Mouse (Mus musculus) liver, embryonic 13.5 days (tissue): ENCODE measurements at regions not wholly inside any gene's neighbourhood (a gene's known extent, or its start where the extent isn't known, plus 50 kb on each side); places are given as distances from the start of the nearest gene placed in this dataset.

Experiments
- ATAC-seq: fragments of 200-750 bp; cut with Nextera tagmentation; 2 replicates; pipeline ENCODE4 v1.8.0; 2017; ENCODE audit warnings: low read depth, mild to moderate bottlenecking, moderate number of reproducible peaks, moderate library complexity
- DNase-seq: peaks from one replicate; pipeline ENCODE4 v3.0.0; 2022
- H3K27ac ChIP-seq: fragments of 300-500 bp; sonication (generic); 2 replicates; pipeline ENCODE4 v1.5.1; 2015; ENCODE audit warnings: moderate library complexity, mild to moderate bottlenecking, inconsistent platforms
- H3K27me3 ChIP-seq: fragments of 300-500 bp; sonication (generic); 2 replicates; pipeline ENCODE4 v1.6.1; 2015; ENCODE audit warnings: mild to moderate bottlenecking, inconsistent platforms
- H3K36me3 ChIP-seq: fragments of 300-500 bp; sonication (generic); 2 replicates; pipeline ENCODE4 v1.6.1; 2015; ENCODE audit warnings: mild to moderate bottlenecking, inconsistent platforms
- H3K4me1 ChIP-seq: fragments of 300-500 bp; sonication (generic); replicated peaks from 2 replicates; pipeline ENCODE4 v1.6.1; 2015; ENCODE audit warnings: inconsistent platforms
- H3K4me2 ChIP-seq: fragments of 300-500 bp; sonication (generic); 2 replicates; pipeline ENCODE4 v1.6.1; 2015; ENCODE audit warnings: inconsistent platforms, mild to moderate bottlenecking, moderate library complexity
- H3K4me3 ChIP-seq: fragments of 300-500 bp; sonication (generic); replicated peaks from 2 replicates; pipeline ENCODE4 v1.5.1; 2015; ENCODE audit warnings: mild to moderate bottlenecking, inconsistent platforms
- H3K9ac ChIP-seq: fragments of 300-500 bp; sonication (generic); 2 replicates; pipeline ENCODE4 v1.6.1; 2015; ENCODE audit warnings: mild to moderate bottlenecking, inconsistent platforms
- H3K9me3 ChIP-seq: fragments of 300-500 bp; sonication (generic); replicated peaks from 2 replicates; pipeline ENCODE4 v1.6.1; 2016; ENCODE audit warnings: inconsistent platforms
- WGBS: fragments of 180-500 bp; shearing (Covaris S2); methylation state at CpG from one replicate; pipeline ENCODE4 v1.1.7; 2015; ENCODE audit not compliant: insufficient replicate concordance; 5-methylcytosine and 5-hydroxymethylcytosine counted together

DNA sequence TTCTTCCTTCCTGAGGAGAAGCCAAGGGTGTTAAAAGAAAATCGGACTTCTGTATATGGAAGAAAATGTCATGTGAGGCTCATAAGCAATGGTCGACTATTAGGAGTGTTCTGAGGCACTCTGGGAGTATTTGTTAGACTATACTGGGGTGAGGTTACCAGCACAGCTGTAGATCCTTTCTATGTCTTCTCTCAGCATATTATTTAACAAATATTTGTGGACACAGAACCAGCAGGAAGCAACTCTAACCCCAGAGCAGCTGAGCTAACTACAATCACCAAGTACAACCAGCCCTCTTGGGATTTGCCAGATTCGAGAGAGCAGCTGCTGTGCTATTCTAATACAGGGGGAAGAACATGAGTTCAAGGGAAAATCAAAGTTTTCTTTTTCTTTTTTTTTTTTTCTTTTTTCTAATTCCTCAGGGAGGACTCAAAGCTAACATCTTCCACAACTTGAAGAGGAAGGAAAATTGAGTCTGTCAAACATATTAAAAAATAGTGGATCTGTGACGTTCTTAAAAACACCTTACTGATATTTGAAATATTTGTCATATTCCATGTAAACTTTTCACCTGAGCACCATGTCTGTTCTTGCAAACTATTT lies 933.3 kb upstream of the Cited2 start:
- Histone ChIP-seq H3K9me3 (no peaks in the 10 kb centered on the region), H3K27me3 (no peaks in the 10 kb centered on the region), H3K4me2 (no peak overlapping the region), H3K36me3 (no peaks in the 10 kb centered on the region), H3K4me3 (no peak overlapping the region), H3K9ac (no peak overlapping the region), H3K4me1 (no peaks in the 10 kb centered on the region), H3K27ac (no peak overlapping the region)
- DNase-seq, result no peak
- 61% methylated on average over 4 of the region's 4 CpGs for WGBS
- no peak for ATAC-seq

GRCm38 (mm10) chr10:16803978-16804377 lies 919.0 kb upstream of the Cited2 start:
- H3K9me3 ChIP-seq, result no peaks in the 10 kb centered on the region

DNA sequence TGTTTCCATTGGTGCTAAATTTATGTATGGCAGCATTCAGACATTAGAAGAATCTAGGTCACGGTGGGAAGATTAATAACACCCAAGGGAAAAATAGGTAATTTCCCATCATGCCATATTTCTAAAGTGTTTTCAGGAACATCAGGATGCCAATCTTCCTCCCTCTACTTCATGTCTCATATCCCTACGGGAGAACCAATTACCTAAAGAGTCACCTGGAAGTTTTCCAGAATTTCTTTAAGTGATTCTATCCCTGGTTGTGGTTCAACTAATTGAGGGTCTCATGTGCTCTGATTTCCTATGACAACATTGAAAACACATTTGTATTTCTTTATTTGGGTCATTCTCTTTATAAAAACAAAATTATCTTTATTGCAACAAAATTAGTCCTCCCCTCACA lies 912.3 kb upstream of the Cited2 start:
- Histone ChIP-seq H3K4me2 (no peak overlapping the region), H3K4me1 (no peaks in the 10 kb centered on the region), H3K4me3 (no peak overlapping the region), H3K9ac (no peak overlapping the region), H3K27ac (no peak overlapping the region), H3K9me3 (no peaks in the 10 kb centered on the region), H3K27me3 (no peaks in the 10 kb centered on the region), H3K36me3 (no peaks in the 10 kb centered on the region)
- DNase-seq, result no peak
- no peak for ATAC-seq
- WGBS, result 66% methylated on average over 2 of the region's 2 CpGs

More at GRCm38 (mm10) chr10:16803978-16804377, 919.0 kb upstream of the Cited2 start:
- Histone ChIP-seq H3K36me3 (no peaks in the 10 kb centered on the region), H3K4me2 (no peak overlapping the region), H3K4me1 (no peaks in the 10 kb centered on the region), H3K4me3 (no peak overlapping the region), H3K9ac (no peak overlapping the region), H3K27ac (no peak overlapping the region), H3K27me3 (no peaks in the 10 kb centered on the region)
- no peak for ATAC-seq
- 73% methylated on average over 2 of the region's 2 CpGs for WGBS
- DNase-seq, result no peak

DNA sequence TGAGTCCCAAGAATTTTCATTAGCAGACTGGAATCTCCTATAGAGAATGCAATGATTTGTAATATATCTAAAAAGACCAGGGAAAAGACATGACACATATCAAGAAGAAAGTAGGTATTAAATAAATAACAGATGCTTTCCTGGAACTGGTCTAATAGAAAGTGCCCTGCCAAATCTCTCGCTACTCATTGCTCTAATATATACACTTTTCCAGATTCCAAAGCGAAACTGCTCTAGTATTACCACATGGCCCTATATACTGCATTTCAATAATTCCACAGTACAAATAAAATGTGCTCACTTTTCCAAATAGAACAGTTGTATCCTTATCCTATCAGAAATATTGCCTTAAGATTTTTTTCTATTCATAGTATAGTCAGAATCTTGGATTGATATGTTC lies 909.0 kb upstream of the Cited2 start:
- H3K27me3 ChIP-seq, result no peaks in the 10 kb centered on the region
- WGBS, result 61% methylated on average over 2 of the region's 2 CpGs
- no peak for ATAC-seq

GRCm38 (mm10) chr10:16861534-16861933 lies 861.5 kb upstream of the Cited2 start:
- ATAC-seq (no peak), DNase-seq (no peak)
- Histone ChIP-seq H3K27me3 (no peaks in the 10 kb centered on the region), H3K27ac (no peak overlapping the region), H3K9ac (no peak overlapping the region), H3K4me2 (no peak overlapping the region), H3K4me1 (no peaks in the 10 kb centered on the region), H3K4me3 (no peak overlapping the region), H3K36me3 (no peaks in the 10 kb centered on the region), H3K9me3 (no peaks in the 10 kb centered on the region)
- 52% methylated on average over 1 of the region's 1 CpGs for WGBS

More for the DNA sequence above, 909.0 kb upstream of the Cited2 start:
- DNase-seq, result no peak
- H3K27ac ChIP-seq, result no peak overlapping the region
- no peak overlapping the region for H3K4me3 ChIP-seq
- H3K4me2 ChIP-seq, result no peak overlapping the region
- no peaks in the 10 kb centered on the region for H3K36me3 ChIP-seq
- H3K4me1 ChIP-seq, result no peaks in the 10 kb centered on the region
- H3K9me3 ChIP-seq, result no peaks in the 10 kb centered on the region
- no peak overlapping the region for H3K9ac ChIP-seq

- ATAC-seq (no peak), DNase-seq (no peak)
- H3K4me1 ChIP-seq, result no peaks in the 10 kb centered on the region
- WGBS, result 52% methylated on average over 2 of the region's 2 CpGs
- H3K36me3 ChIP-seq, result no peaks in the 10 kb centered on the region
- H3K27me3 ChIP-seq, result no peaks in the 10 kb centered on the region
- no peak overlapping the region for H3K9ac ChIP-seq
- no peak overlapping the region for H3K4me2 ChIP-seq
- H3K9me3 ChIP-seq, result no peaks in the 10 kb centered on the region
- no peak overlapping the region for H3K27ac ChIP-seq
- H3K4me3 ChIP-seq, result no peak overlapping the region
Observed at GRCm38 (mm10) chr10:16866914-16867313, 856.1 kb upstream of the Cited2 start.

DNA sequence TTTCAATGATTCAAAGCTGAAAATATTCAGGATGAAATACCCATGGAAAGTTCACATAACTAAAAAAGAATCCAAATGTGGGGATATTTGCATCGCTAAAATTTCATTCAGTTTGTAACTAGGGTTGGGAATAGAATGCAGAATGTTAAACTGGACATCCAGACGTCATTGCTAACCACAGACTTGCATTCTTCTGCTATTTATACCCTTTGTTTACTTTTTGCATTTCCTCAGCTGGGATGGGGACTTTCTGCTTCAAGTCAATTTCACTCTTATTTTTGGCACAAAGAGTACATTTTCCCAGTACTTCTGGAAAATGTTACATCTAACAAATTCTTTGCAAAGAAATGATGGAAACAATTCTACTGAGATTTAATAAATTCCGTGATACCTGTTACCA lies 848.9 kb upstream of the Cited2 start:
- WGBS, result 33% methylated on average over 3 of the region's 3 CpGs
- Histone ChIP-seq H3K36me3 (no peaks in the 10 kb centered on the region), H3K9me3 (no peaks in the 10 kb centered on the region), H3K9ac (no peak overlapping the region), H3K4me3 (no peak overlapping the region), H3K27ac (no peak overlapping the region), H3K27me3 (no peaks in the 10 kb centered on the region), H3K4me1 (no peaks in the 10 kb centered on the region), H3K4me2 (no peak overlapping the region)
- ATAC-seq (no peak), DNase-seq (no peak)

- DNase-seq (no peak), ATAC-seq (no peak)
- Histone ChIP-seq H3K9ac (no peak overlapping the region), H3K4me3 (no peak overlapping the region), H3K27me3 (no peaks in the 10 kb centered on the region), H3K27ac (no peak overlapping the region), H3K4me2 (no peak overlapping the region), H3K4me1 (no peaks in the 10 kb centered on the region), H3K36me3 (no peaks in the 10 kb centered on the region), H3K9me3 (no peaks in the 10 kb centered on the region)
Observed at GRCm38 (mm10) chr10:16878197-16878596, 844.8 kb upstream of the Cited2 start.

GRCm38 (mm10) chr10:16893316-16893715 lies 829.7 kb upstream of the Cited2 start:
- Histone ChIP-seq H3K27me3 (no peaks in the 10 kb centered on the region), H3K4me1 (no peaks in the 10 kb centered on the region), H3K9ac (no peak overlapping the region), H3K4me2 (no peak overlapping the region), H3K27ac (no peak overlapping the region), H3K36me3 (no peaks in the 10 kb centered on the region), H3K4me3 (no peak overlapping the region), H3K9me3 (no peaks in the 10 kb centered on the region)
- DNase-seq, result no peak
- ATAC-seq, result no peak

DNA sequence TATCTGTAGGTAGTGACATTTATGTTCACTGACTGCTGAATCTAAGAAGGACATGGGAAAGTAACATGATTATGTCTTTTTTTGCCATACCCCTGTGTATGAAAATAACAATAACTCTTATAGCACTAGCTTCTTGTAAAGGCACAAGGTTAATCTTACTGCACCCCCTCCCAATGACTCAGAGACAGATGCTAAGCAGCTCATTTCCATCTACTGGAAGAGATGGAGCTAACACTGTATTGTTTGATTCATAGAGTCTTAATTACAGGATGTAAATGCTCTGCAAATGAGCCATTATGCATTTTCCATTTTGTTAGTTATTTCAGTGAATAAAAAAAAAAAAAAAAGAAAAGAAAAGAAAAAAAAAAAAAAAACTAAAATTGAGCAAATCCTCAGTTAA lies 827.7 kb upstream of the Cited2 start:
- no peak for DNase-seq
- H3K9ac ChIP-seq, result no peak overlapping the region
- no peaks in the 10 kb centered on the region for H3K27me3 ChIP-seq
- no peak overlapping the region for H3K4me2 ChIP-seq
- no peak overlapping the region for H3K27ac ChIP-seq
- H3K36me3 ChIP-seq, result no peaks in the 10 kb centered on the region
- ATAC-seq, result no peak
- no peaks in the 10 kb centered on the region for H3K4me1 ChIP-seq
- H3K4me3 ChIP-seq, result no peak overlapping the region
- no peaks in the 10 kb centered on the region for H3K9me3 ChIP-seq

DNA sequence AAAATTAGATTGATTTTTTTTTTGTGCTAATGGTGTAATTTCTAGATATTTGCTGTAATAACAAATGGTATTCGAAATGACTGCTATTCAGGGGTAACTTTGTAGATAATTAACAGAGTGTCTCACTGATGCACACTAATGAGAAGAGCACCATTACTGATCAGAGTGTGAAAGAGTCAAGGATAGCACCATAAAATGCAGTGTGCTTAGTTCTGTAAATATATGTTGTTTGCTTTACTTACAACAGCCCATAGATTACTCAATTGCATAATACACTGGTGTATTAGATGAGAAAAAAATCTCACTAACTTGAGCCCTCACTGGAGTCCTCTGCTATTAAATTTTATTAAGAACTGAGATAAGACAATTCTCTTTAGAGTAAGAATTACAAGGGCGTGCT lies 800.1 kb upstream of the Cited2 start:
- 65% methylated on average over 2 of the region's 2 CpGs for WGBS

DNA sequence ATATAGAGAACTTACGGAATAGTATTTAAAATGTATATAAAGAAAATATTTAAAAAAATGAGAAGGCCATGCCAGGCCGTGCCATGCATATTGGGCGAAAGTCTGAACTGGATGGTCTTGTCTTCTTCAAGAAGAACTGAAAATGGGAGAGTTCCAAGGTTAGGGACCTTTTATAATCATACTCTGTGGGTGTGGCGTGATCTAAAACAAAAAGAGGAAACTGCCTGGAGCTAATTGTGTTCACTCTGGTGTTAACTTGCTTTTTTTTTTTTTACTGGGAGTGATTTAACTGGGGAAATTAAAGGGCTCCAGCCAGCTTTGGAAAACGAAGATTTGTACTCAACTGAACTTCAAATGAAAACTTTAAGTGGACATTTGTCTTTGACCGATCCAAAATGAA lies 799.2 kb upstream of the Cited2 start:
- 59% methylated on average over 6 of the region's 6 CpGs for WGBS
- no peak overlapping the region for H3K4me2 ChIP-seq
- H3K9ac ChIP-seq, result no peak overlapping the region
- no peak for ATAC-seq
- no peaks in the 10 kb centered on the region for H3K4me1 ChIP-seq
- no peaks in the 10 kb centered on the region for H3K36me3 ChIP-seq
- H3K4me3 ChIP-seq, result no peak overlapping the region
- H3K27me3 ChIP-seq, result no peaks in the 10 kb centered on the region
- H3K9me3 ChIP-seq, result no peaks in the 10 kb centered on the region
- H3K27ac ChIP-seq, result no peak overlapping the region
- no peak for DNase-seq

More for the DNA sequence above, 800.1 kb upstream of the Cited2 start:
- no peak for DNase-seq
- Histone ChIP-seq H3K4me1 (no peaks in the 10 kb centered on the region), H3K27ac (no peak overlapping the region), H3K9ac (no peak overlapping the region), H3K9me3 (no peaks in the 10 kb centered on the region), H3K4me3 (no peak overlapping the region), H3K4me2 (no peak overlapping the region), H3K36me3 (no peaks in the 10 kb centered on the region), H3K27me3 (no peaks in the 10 kb centered on the region)
- no peak for ATAC-seq
